Mouse (Mus musculus): Measurements from ENCODE around the gene Rgs5. TPM values are rescaled to one million over a fixed set of nuclear protein-coding genes. Genes with fewer than 3 reads are reported as not detected.

Gene Rgs5
- polyA plus RNA-seq, 1 experiment from 2014 or later, result 17.7 TPM

Other genes starting within 250 kb of the Rgs5 start
- 13.1 and 15.7 TPM in 2 replicates for gene Nuf2, start 124.0 kb upstream of the Rgs5 start, polyA plus RNA-seq (2015; fragmentation: Nextera tagmentation; extraction: Ambion mirVana)
- gene Rgs4, start 92.1 kb downstream of the Rgs5 start, polyA plus RNA-seq (2015; fragmentation: Nextera tagmentation; extraction: Ambion mirVana), result 103 and 104 TPM in 2 replicates